Mouse (Mus musculus) forebrain, embryonic 16.5 days (tissue): ENCODE data around the gene Sdhaf2. TPM values are rescaled to one million over a fixed set of nuclear protein-coding genes. Genes with fewer than 3 reads are reported as not detected.
A peak's percentile ranks its signal among the peaks of the same experiment; 100 is the strongest.

ENCODE experiments used
- ATAC-seq: fragments of 200-750 bp; cut with Nextera tagmentation; 2 replicates; pipeline ENCODE4 v1.8.0; 2017; ENCODE audit warnings: mild to moderate bottlenecking, moderate library complexity
- H3K27ac ChIP-seq: fragments of 300-500 bp; sonication (generic); 2 replicates; pipeline ENCODE4 v1.5.1; 2014; ENCODE audit warnings: low read length, control low read depth
- H3K27me3 ChIP-seq: fragments of 300-500 bp; sonication (generic); replicated peaks from 2 replicates; pipeline ENCODE4 v1.6.1; 2014; ENCODE audit warnings: low read length; ENCODE audit not compliant: control insufficient read depth, insufficient read depth
- H3K36me3 ChIP-seq: fragments of 300-500 bp; sonication (generic); 2 replicates; pipeline ENCODE4 v1.6.1; 2014; ENCODE audit not compliant: control insufficient read depth, insufficient read depth
- H3K4me1 ChIP-seq: fragments of 300-500 bp; sonication (generic); replicated peaks from 2 replicates; pipeline ENCODE4 v1.6.1; 2014; ENCODE audit warnings: low read length; ENCODE audit not compliant: control insufficient read depth, insufficient read depth
- H3K4me2 ChIP-seq: fragments of 300-500 bp; sonication (generic); 2 replicates; pipeline ENCODE4 v1.6.1; 2014; ENCODE audit warnings: mild to moderate bottlenecking, low read length, control low read depth
- H3K4me3 ChIP-seq: fragments of 300-500 bp; sonication (generic); replicated peaks from 2 replicates; pipeline ENCODE4 v1.5.1; 2014; ENCODE audit warnings: mild to moderate bottlenecking, low read length, control low read depth
- H3K9ac ChIP-seq: fragments of 300-500 bp; sonication (generic); replicated peaks from 2 replicates; pipeline ENCODE4 v1.6.1; 2014; ENCODE audit warnings: low read depth, low read length, control low read depth
- H3K9me3 ChIP-seq: fragments of 300-500 bp; sonication (generic); 2 replicates; pipeline ENCODE4 v1.6.1; 2016; ENCODE audit warnings: low read length; ENCODE audit not compliant: control insufficient read depth
- WGBS: fragments of 180-500 bp; shearing (Covaris S2); extraction: QIAGEN DNeasy Blood & Tissue Kit; methylation state at CpG from one replicate; pipeline ENCODE4 v1.1.7; 2014; 5-methylcytosine and 5-hydroxymethylcytosine counted together
- polyA plus RNA-seq: library from polyadenylated mRNA; unstranded; fragments of >200 nt; fragmentation: Nextera tagmentation; extraction: Ambion mirVana; gene quantifications from 2 replicates; pipeline ENCODE4 v1.2.1, GENCODE M21; 2015

Sdhaf2 gene
- polyA plus RNA-seq, 1 experiment from 2014 or later, result 66.2 TPM

GRCm38 (mm10) chr19:10473779-10474178, 52.2 kb downstream of the Sdhaf2 start:
- 18% methylated on average over 6 of the region's 6 CpGs for WGBS
- no peak overlapping the region for H3K9ac ChIP-seq
- ATAC-seq, result no peak

GRCm38 (mm10) chr19:10472958-10473357, 53.0 kb downstream of the Sdhaf2 start:
- Histone ChIP-seq H3K9ac (no peak overlapping the region), H3K36me3 (no peaks in the 10 kb centered on the region), H3K9me3 (no peaks in the 10 kb centered on the region), H3K27ac (no peak overlapping the region), H3K4me2 (no peak overlapping the region), H3K4me1 (no peaks in the 10 kb centered on the region), H3K27me3 (no peaks in the 10 kb centered on the region), H3K4me3 (no peak overlapping the region)
- WGBS, result 68% methylated on average over 3 of the region's 3 CpGs
- no peak for ATAC-seq

More at GRCm38 (mm10) chr19:10473779-10474178, 52.2 kb downstream of the Sdhaf2 start:
- no peaks in the 10 kb centered on the region for H3K27me3 ChIP-seq
- H3K27ac ChIP-seq, result no peak overlapping the region
- H3K4me1 ChIP-seq, result no peaks in the 10 kb centered on the region
- no peaks in the 10 kb centered on the region for H3K9me3 ChIP-seq
- H3K4me3 ChIP-seq, result no peak overlapping the region
- H3K4me2 ChIP-seq, result no peak overlapping the region
- no peaks in the 10 kb centered on the region for H3K36me3 ChIP-seq

GRCm38 (mm10) chr19:10469171-10469658, 56.7 kb downstream of the Sdhaf2 start:
- H3K27ac ChIP-seq, result no peak overlapping the region
- 58% methylated on average over 8 of the region's 8 CpGs for WGBS
- ATAC-seq, result no peak
- H3K4me3 ChIP-seq, result no peak overlapping the region
- no peaks in the 10 kb centered on the region for H3K9me3 ChIP-seq
- no peak overlapping the region for H3K4me2 ChIP-seq
- H3K27me3 ChIP-seq, result no peaks in the 10 kb centered on the region
- no peaks in the 10 kb centered on the region for H3K4me1 ChIP-seq
- no peaks in the 10 kb centered on the region for H3K36me3 ChIP-seq
- no peak overlapping the region for H3K9ac ChIP-seq

GRCm38 (mm10) chr19:10464427-10464826, 61.5 kb downstream of the Sdhaf2 start:
- H3K9ac ChIP-seq, result no peak overlapping the region
- H3K27ac ChIP-seq, result no peak overlapping the region

GRCm38 (mm10) chr19:10461584-10461983, 64.4 kb downstream of the Sdhaf2 start:
- no peak overlapping the region for H3K9ac ChIP-seq
- 47% methylated on average over 7 of the region's 7 CpGs for WGBS
- no peak for ATAC-seq

More at GRCm38 (mm10) chr19:10464427-10464826, 61.5 kb downstream of the Sdhaf2 start:
- ATAC-seq, result no peak
- Histone ChIP-seq H3K9me3 (no peaks in the 10 kb centered on the region), H3K4me3 (no peak overlapping the region), H3K36me3 (no peaks in the 10 kb centered on the region), H3K27me3 (peaks cover 8% of the 10 kb centered on the region), H3K4me1 (no peaks in the 10 kb centered on the region), H3K4me2 (no peak overlapping the region)
- 11% methylated on average over 4 of the region's 4 CpGs for WGBS

GRCm38 (mm10) chr19:10459907-10460306, 66.0 kb downstream of the Sdhaf2 start:
- H3K4me2 ChIP-seq, result no peak overlapping the region
- no peak overlapping the region for H3K4me3 ChIP-seq
- no peak overlapping the region for H3K27ac ChIP-seq
- H3K36me3 ChIP-seq, result no peaks in the 10 kb centered on the region
- H3K27me3 ChIP-seq, result peaks cover 44% of the 10 kb centered on the region
- H3K9me3 ChIP-seq, result no peaks in the 10 kb centered on the region
- 45% methylated on average over 11 of the region's 11 CpGs for WGBS
- peaks cover 23% of the 10 kb centered on the region for H3K4me1 ChIP-seq
- H3K9ac ChIP-seq, result no peak overlapping the region
- no peak for ATAC-seq

More at GRCm38 (mm10) chr19:10461584-10461983, 64.4 kb downstream of the Sdhaf2 start:
- Histone ChIP-seq H3K9me3 (no peaks in the 10 kb centered on the region), H3K4me3 (no peak overlapping the region), H3K27me3 (peaks cover 29% of the 10 kb centered on the region), H3K4me2 (no peak overlapping the region), H3K4me1 (peaks cover 17% of the 10 kb centered on the region), H3K27ac (no peak overlapping the region), H3K36me3 (no peaks in the 10 kb centered on the region)

GRCm38 (mm10) chr19:10458096-10458495, 67.8 kb downstream of the Sdhaf2 start:
- H3K27me3 ChIP-seq, result peaks cover 46% of the 10 kb centered on the region
- H3K9ac ChIP-seq, result no peak overlapping the region
- WGBS, result 18% methylated on average over 8 of the region's 8 CpGs

GRCm38 (mm10) chr19:10457484-10457800, 68.5 kb downstream of the Sdhaf2 start:
- ATAC-seq, result peak; percentile 91
- H3K4me1 ChIP-seq, result peaks cover 23% of the 10 kb centered on the region
- no peaks in the 10 kb centered on the region for H3K9me3 ChIP-seq
- no peaks in the 10 kb centered on the region for H3K36me3 ChIP-seq
- under 1% methylated on average over 22 of the region's 34 CpGs for WGBS
- peak overlapping the region; percentile 49 for H3K4me3 ChIP-seq
- peak overlapping the region; percentile 47 for H3K9ac ChIP-seq
- H3K27me3 ChIP-seq, result peaks cover 46% of the 10 kb centered on the region
- H3K4me2 ChIP-seq, result peak overlapping the region; percentile 71
- no peak overlapping the region for H3K27ac ChIP-seq

More at GRCm38 (mm10) chr19:10458096-10458495, 67.8 kb downstream of the Sdhaf2 start:
- Histone ChIP-seq H3K4me3 (peak overlapping the region; percentile 49), H3K27ac (no peak overlapping the region), H3K4me2 (peak overlapping the region; percentile 71), H3K36me3 (no peaks in the 10 kb centered on the region), H3K4me1 (peaks cover 23% of the 10 kb centered on the region), H3K9me3 (no peaks in the 10 kb centered on the region)
- ATAC-seq, result peak; percentile 15; the same call in 1 of the 2 replicates

GRCm38 (mm10) chr19:10456752-10457483, 69.0 kb downstream of the Sdhaf2 start, which contains the start of gene Lrrc10b:
Lrrc10b (minus strand) TSS chr19:10457473.
- peak within 1 kb of the TSS; percentile 47 for H3K9ac ChIP-seq
- peak within 1 kb of the TSS; percentile 71 for H3K4me2 ChIP-seq
- peak within 1 kb of the TSS; percentile 49 for H3K4me3 ChIP-seq
- no peaks in the 10 kb centered on the region for H3K9me3 ChIP-seq
- peak within 1 kb of the TSS; percentile 12; the same call in 1 of the 2 replicates for H3K27ac ChIP-seq
- H3K36me3 ChIP-seq, result no peaks in the 10 kb centered on the region
- WGBS, result under 1% methylated on average over 85 of the region's 96 CpGs
- peaks cover 46% of the 10 kb centered on the region for H3K27me3 ChIP-seq
- peaks cover 23% of the 10 kb centered on the region for H3K4me1 ChIP-seq
- peak; percentile 67 for ATAC-seq
